Mouse (Mus musculus) adrenal gland, adult 8-10 months (tissue): ENCODE data around the gene Trpt1. TPM values are rescaled to one million over a fixed set of nuclear protein-coding genes. Genes with fewer than 3 reads are reported as not detected.

Experiments
- DNase-seq: peaks from one replicate; pipeline ENCODE4 v3.0.0; 2022
- total RNA-seq, 4 experiments: library from RNA; stranded (reverse); gene quantifications; 2 replicates each; pipeline ENCODE4 v1.2.4; 2022

Gene Trpt1
- 10 to 100 TPM; 11.0 to 18.6 (median 15.0) TPM for total RNA-seq

- peak; percentile 90 for DNase-seq
Observed at GRCm38 (mm10) chr19:6996006-6996405, at the start of gene Trpt1, which contains the start of gene Nudt22. Gene Trpt1, plus strand, starts transcription at chr19:6996131. Gene Nudt22, minus strand, starts transcription at chr19:6996117.

GRCm38 (mm10) chr19:6947742-6948141 is 48.2 kb upstream of the Trpt1 start:
- no peak for DNase-seq

- no peak for DNase-seq
Observed at GRCm38 (mm10) chr19:6948186-6948585, 47.7 kb upstream of the Trpt1 start.

- DNase-seq: no peak
Observed at GRCm38 (mm10) chr19:6949532-6949931, 46.4 kb upstream of the Trpt1 start.

GRCm38 (mm10) chr19:6949951-6950350 is 46.0 kb upstream of the Trpt1 start:
- DNase-seq: no peak

GRCm38 (mm10) chr19:6950613-6951153 is 45.2 kb upstream of the Trpt1 start:
- peak; percentile 64 for DNase-seq

- DNase-seq: peak; percentile 98
Observed at GRCm38 (mm10) chr19:6951381-6951968, 44.5 kb upstream of the Trpt1 start.

GRCm38 (mm10) chr19:6951994-6952711 is 43.8 kb upstream of the Trpt1 start:
- DNase-seq: peak; percentile 91

- peak; percentile 82 for DNase-seq
Observed at GRCm38 (mm10) chr19:6952712-6953037, 43.3 kb upstream of the Trpt1 start.

- DNase-seq: no peak
Observed at GRCm38 (mm10) chr19:6954046-6954445, 41.9 kb upstream of the Trpt1 start.

GRCm38 (mm10) chr19:6955424-6955823 is 40.5 kb upstream of the Trpt1 start:
- DNase-seq: no peak

- DNase-seq: no peak
Observed at GRCm38 (mm10) chr19:6956461-6956860, 39.5 kb upstream of the Trpt1 start.

- DNase-seq: no peak
Observed at GRCm38 (mm10) chr19:6968491-6969271, 27.2 kb upstream of the Trpt1 start.

GRCm38 (mm10) chr19:6969291-6969664 is 26.7 kb upstream of the Trpt1 start:
- no peak for DNase-seq

- DNase-seq: no peak
Observed at GRCm38 (mm10) chr19:6969665-6970381, 26.1 kb upstream of the Trpt1 start.

- no peak for DNase-seq
Observed at GRCm38 (mm10) chr19:6970460-6971085, 25.4 kb upstream of the Trpt1 start.

- DNase-seq: no peak
Observed at GRCm38 (mm10) chr19:6971644-6972043, 24.3 kb upstream of the Trpt1 start.

- no peak for DNase-seq
Observed at GRCm38 (mm10) chr19:6972247-6972917, 23.5 kb upstream of the Trpt1 start.

GRCm38 (mm10) chr19:6973581-6974190 is 22.2 kb upstream of the Trpt1 start:
- no peak for DNase-seq

- DNase-seq: peak; percentile 77
Observed at GRCm38 (mm10) chr19:6974211-6975205, 21.4 kb upstream of the Trpt1 start, which contains the start of gene Ppp1r14b. Gene Ppp1r14b, plus strand, starts transcription at chr19:6974968.
